In the genomic region with DNA sequence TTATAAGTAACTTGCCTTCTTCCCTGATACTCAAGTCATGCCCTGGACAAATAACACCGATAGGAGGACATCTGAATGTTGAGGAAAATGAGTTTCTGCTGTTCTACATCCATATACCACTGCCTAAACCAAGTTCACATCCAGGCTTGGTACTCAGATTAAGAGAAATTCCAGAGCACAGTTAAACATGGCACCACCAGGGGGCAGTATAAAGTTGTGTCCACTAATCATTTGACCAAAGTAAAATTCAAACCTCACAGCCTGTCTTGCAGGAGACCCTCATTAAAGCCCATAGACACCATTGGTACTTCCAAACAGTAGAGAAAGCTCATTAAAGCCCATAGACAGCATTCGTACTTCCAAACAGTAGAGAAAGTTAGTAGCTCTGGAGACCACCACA, we compare ENCODE assay signal across 8 mouse cellular contexts.
DNase-seq lines count a peak whose midpoint lies in the region; ATAC-seq and TF ChIP-seq lines count a peak whose summit lies in the region.

No protein-coding gene starts in this region.

- H3K9ac ChIP-seq in intestine, postnatal 0 days (ENCODE audit: low read depth, low read length) = no peak overlapping the region
- H3K9ac ChIP-seq in intestine, embryonic 15.5 days = no peak overlapping the region

- H3K4me3 ChIP-seq in intestine, postnatal 0 days (ENCODE audit: low read depth, low read length) = no peak overlapping the region
- H3K4me3 ChIP-seq in intestine, embryonic 15.5 days (replicated peaks) = no peak overlapping the region

- H3K9me3 ChIP-seq in intestine, postnatal 0 days (ENCODE audit: control insufficient read depth) = no peaks in the 10 kb centered on the region
- H3K9me3 ChIP-seq in intestine, embryonic 15.5 days = no peaks in the 10 kb centered on the region

- peak; percentile 79 for TF ChIP-seq CTCF in intestine, postnatal 0 days (IDR thresholded peaks at IDR 0.05; ENCODE audit: low read depth)
- peak; percentile 73 for TF ChIP-seq CTCF in Patski (IDR thresholded peaks at IDR 0.05)

- H3K27me3 ChIP-seq in intestine, postnatal 0 days (replicated peaks; ENCODE audit: control insufficient read depth, insufficient read depth, low read length) = no peaks in the 10 kb centered on the region
- no peaks in the 10 kb centered on the region for H3K27me3 ChIP-seq in intestine, embryonic 15.5 days (replicated peaks)
- H3K27me3 ChIP-seq in Patski = no peaks in the 10 kb centered on the region

- no peak overlapping the region for H3K4me2 ChIP-seq in intestine, postnatal 0 days (replicated peaks; ENCODE audit: low read depth)
- H3K4me2 ChIP-seq in intestine, embryonic 15.5 days (replicated peaks) = no peak overlapping the region

- no peak for ATAC-seq in intestine, postnatal 0 days
- ATAC-seq in intestine, embryonic 15.5 days = no peak
- ATAC-seq in Patski = no peak
- ATAC-seq in hematopoietic stem cell, adult 5-6 weeks (replicated peaks in 1 of 2; ENCODE audit: insufficient read depth in 1 of 2, low FRiP score in 2 of 2, low TSS enrichment in 1 of 2, low read depth in 1 of 2, poor library complexity in 2 of 2, severe bottlenecking in 2 of 2) = peak; percentile 37 to 45; a peak in 2 of 4 replicates

- no peaks in the 10 kb centered on the region for H3K4me1 ChIP-seq in intestine, postnatal 0 days (replicated peaks; ENCODE audit: control insufficient read depth, insufficient read depth, low read length)
- H3K4me1 ChIP-seq in intestine, embryonic 15.5 days (replicated peaks) = no peaks in the 10 kb centered on the region

- no peaks in the 10 kb centered on the region for H3K36me3 ChIP-seq in intestine, postnatal 0 days (ENCODE audit: control insufficient read depth, insufficient read depth)
- no peaks in the 10 kb centered on the region for H3K36me3 ChIP-seq in intestine, embryonic 15.5 days

- peak; percentile 12 for DNase-seq in Patski (ENCODE audit: low read depth, low spot score)
- DNase-seq in cerebellum, postnatal 4 days (ENCODE audit: low spot score in 2 of 2) = peak; percentile 23 to 60
- DNase-seq in layer of hippocampus, postnatal 36 days = peak; percentile 12 to 34
- DNase-seq in ovary, postnatal 36 days (ENCODE audit: low spot score) = peak; percentile 9
- DNase-seq in thymus, postnatal 14 days = no peak

- in situ Hi-C loops in Patski (cut with MboI; ENCODE audit: low pct_unique_long_range_greater_than_20kb) = no loop called here

- no peak overlapping the region for H3K27ac ChIP-seq in intestine, postnatal 0 days (ENCODE audit: low read depth, low read length)
- no peak overlapping the region for H3K27ac ChIP-seq in intestine, embryonic 15.5 days

- WGBS in intestine, postnatal 0 days = 40% methylated on average over 2 of the region's 2 CpGs
- WGBS in intestine, embryonic 15.5 days = 57% methylated on average over 2 of the region's 2 CpGs

- CTCF ChIA-PET in Patski (lab: Charles Lee) = interaction anchor here (0.7 to 1.7 kb wide), 10 partner anchors 11 to 397 kb away, joined by 3 to 7 read pairs (median 3); no protein-coding TSS in a partner anchor

- POLR2A ChIA-PET in Patski (lab: Charles Lee) = no interaction called here

Comparison
In these comparisons a context has a peak if more than half of its experiments do, and no peak if none do; other contexts are left out.
1. ATAC-seq: peak in hematopoietic stem cell, adult 5-6 weeks (2 of 2); none in intestine, postnatal 0 days (single experiment), intestine, embryonic 15.5 days (single experiment) and Patski (single experiment).